Mouse (Mus musculus) kidney, postnatal 10 days (tissue): ENCODE data around the gene Prkcsh.

Source experiments
- DNase-seq: peaks from one replicate; pipeline ENCODE4 v3.0.0; 2021; ENCODE audit warnings: mixed read lengths

Prkcsh gene

DNA sequence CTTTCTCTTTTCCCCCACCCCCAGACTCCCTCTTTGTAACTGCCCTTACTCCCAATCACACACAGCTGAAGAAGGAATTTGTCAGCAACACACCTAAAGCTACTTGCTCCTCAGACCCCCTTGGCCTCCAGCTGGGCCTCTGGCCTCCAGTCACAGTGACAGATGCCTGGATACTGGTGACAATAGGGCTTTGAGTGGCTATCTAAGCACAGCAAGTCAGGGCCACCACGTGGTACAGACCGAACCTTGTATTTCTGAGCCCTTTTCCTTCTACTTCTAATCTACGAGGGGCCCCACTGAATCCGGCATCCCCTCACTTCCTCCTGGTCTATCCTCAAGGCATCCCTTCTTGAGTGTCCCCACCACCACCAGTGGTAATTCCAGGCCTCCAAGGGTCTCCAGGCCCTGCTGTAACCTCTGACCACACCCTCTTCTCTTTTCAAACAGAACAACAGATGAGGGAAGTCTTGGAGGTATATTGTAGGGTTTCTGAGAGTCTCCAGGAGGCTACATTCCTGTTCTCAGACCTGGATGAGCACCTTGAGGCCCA is 47.2 kb downstream of the Prkcsh start:
- DNase-seq, result no peak

- DNase-seq, result peak; percentile 72
Measured at GRCm38 (mm10) chr9:22050351-22050889, 47.8 kb downstream of the Prkcsh start.

GRCm38 (mm10) chr9:22051161-22051957 is 48.8 kb downstream of the Prkcsh start:
- DNase-seq, result no peak

DNA sequence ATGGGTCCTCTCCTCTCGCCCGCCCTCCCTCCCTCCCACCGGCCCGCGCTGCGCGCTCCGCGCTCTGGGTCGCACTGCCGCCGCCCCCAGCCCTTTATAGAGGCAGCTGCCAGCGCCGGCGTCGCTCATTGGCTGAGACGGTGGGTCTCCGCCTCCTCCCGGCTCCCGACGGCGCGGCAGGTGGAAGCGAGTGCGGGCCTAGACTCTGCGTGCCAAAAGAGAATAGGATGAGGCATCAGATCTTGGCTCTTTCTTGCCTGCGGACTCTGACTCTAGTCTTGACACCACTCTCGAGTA is 49.3 kb downstream of the Prkcsh start, which contains the start of gene Elavl3:
Elavl3 (minus strand) TSS at position 66 of the 297 bp plus-strand sequence.
- no peak for DNase-seq

GRCm38 (mm10) chr9:22053657-22054056 is 51.1 kb downstream of the Prkcsh start:
- peak; percentile 53 for DNase-seq

DNA sequence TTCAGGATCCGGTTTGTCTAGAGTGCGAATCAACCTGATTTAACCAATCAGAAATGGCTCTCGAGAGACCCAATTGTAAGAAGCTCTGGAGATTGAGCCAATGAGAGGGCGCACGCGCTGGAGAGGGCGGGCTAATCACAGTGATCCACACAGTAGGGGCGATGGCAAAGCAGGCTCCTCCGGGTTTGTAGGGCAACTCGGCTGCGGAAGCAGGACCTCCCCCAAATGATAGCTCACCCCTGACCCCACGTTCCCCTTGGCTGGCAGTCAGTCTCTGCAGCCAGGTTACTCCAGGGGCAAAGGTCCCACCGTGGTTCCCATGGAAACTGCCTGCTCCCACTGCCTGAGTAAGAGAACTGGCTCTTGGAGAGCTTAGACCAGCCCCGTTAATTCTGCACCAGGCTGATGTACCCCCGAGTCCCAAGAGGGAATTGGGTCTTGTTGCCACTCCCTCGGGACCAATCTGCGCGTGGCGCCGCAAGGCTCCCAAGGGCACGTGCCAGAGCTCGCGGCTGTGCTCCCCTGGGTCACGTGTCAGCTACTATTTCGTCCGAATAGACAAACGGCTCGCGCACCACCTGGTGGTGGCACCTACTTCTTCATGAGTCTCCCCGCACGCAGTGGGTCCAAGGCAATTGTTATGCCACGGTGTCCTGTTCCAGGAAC is 51.9 kb downstream of the Prkcsh start:
- peak; percentile 83 for DNase-seq

- DNase-seq, result no peak
Measured at GRCm38 (mm10) chr9:22055713-22056112, 53.1 kb downstream of the Prkcsh start.

- DNase-seq, result no peak
Measured at GRCm38 (mm10) chr9:22056303-22056910, 53.8 kb downstream of the Prkcsh start.

DNA sequence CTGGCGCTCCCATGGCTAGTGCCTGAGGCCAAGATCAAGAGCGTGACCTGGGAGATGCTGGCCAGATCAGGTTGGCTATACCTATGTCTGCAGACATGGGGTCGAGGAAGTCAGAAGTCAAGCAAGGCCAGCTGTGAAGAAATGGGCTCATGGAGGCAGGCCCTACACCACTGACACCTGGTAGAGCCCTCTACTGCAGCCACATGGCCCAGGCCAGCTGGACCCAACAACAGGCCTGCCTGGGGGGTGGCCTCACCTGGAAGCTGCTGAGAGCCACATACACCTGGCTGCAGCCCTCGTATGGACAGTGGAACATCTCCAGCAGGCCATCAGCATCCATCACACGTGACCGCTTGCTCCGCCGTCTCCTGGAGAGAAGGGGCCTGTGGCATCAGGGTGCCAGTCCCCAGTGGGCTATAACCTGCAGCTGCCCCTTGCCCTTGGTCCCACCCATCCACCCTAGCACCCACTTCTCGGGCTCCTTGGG is 54.5 kb downstream of the Prkcsh start:
- DNase-seq, result no peak

DNA sequence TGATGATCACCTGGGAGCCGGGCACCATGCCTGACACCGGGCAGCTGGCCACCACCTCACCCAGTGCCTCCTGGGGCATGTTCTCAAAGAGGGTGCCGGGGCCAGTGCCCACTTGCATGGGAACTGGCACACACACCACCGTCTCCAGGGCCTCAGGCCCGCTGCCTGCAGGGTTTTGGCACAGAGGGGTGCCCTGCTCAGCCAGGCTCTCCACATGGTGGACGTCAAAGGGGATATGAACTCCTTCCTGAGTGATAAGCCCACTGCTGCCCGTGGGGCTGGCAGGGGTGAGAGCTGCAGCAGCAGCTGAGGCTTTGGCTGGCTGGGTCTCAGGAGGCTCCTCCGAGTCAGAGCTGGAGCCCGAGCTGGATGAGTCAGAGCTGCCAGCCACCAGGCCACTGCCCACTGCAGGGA is 55.4 kb downstream of the Prkcsh start:
- DNase-seq, result no peak

GRCm38 (mm10) chr9:22061339-22061738 is 58.7 kb downstream of the Prkcsh start:
- no peak for DNase-seq
